Mouse (Mus musculus): Measurements from ENCODE around the gene Mn1.

DNA sequence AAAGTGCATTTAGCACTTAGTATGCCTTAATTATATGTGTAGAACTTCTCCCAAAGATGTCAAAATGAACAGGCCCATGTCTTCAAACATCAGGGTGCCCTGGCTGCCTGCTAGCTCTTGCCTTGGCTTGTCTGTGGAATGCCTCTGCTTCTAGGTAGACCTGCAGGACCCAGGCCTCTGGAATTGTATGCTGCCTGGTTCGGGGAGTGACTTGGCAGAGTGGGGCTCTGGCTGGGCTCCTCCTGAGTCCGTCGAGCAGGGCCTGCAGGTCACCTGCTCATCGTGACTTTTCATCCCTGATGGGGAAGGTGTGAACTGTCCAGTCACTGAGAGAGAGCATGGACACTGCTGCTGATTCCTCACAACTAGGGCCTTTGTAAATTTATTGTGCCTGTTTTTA is 41.5 kb upstream of the Mn1 start:
- no peak for TF ChIP-seq POLR2A (IDR thresholded peaks at IDR 0.05; ENCODE audit: borderline replicate concordance, control insufficient read depth, low read depth, low read length)
- no peak for TF ChIP-seq CTCF (IDR thresholded peaks at IDR 0.05; ENCODE audit: control insufficient read depth, insufficient read depth, low read length)

Measured in bone marrow, adult 2 months (tissue).